Mouse (Mus musculus): ENCODE measurements around the gene Gm27027. TPM values are rescaled to one million over a fixed set of nuclear protein-coding genes. Genes with fewer than 3 reads are reported as not detected.

The Gm27027 gene
- polyA plus RNA-seq (2012; rRNA removed), result not detected in 2 replicates

GRCm38 (mm10) chr2:93996254-93996653 lies at the start of gene Gm27027:
Gene Gm27027 (minus strand): TSS chr2:93996354.

GRCm38 (mm10) chr2:94010335-94011291 lies 14.5 kb upstream of the Gm27027 start, which contains the start of gene Alkbh3:
Gene Alkbh3 (minus strand): TSS chr2:94010807.

GRCm38 (mm10) chr2:93956908-93957784 lies 39.0 kb downstream of the Gm27027 start, which contains the start of gene Gm13889:
Gene Gm13889 (minus strand): TSS chr2:93957201.

Other genes starting within 250 kb of the Gm27027 start
- 12.4 and 14.9 TPM in 2 replicates for gene Ext2, start 173.8 kb downstream of the Gm27027 start, polyA plus RNA-seq (2012; rRNA removed)
- 2.7 and 3.4 TPM in 2 replicates for gene Accs, start 146.4 kb downstream of the Gm27027 start, polyA plus RNA-seq (2012; rRNA removed)
- 0.04 and 0.06 TPM in 2 replicates for gene Accsl, start 127.2 kb downstream of the Gm27027 start, polyA plus RNA-seq (2012; rRNA removed)
- gene Gm13889, start 39.2 kb downstream of the Gm27027 start, polyA plus RNA-seq (2012; rRNA removed), result 6.6 and 6.7 TPM in 2 replicates
- gene Alkbh3, start 14.5 kb upstream of the Gm27027 start, polyA plus RNA-seq (2012; rRNA removed), result 23.7 and 25.7 TPM in 2 replicates
- gene Hsd17b12, start 161.6 kb upstream of the Gm27027 start, polyA plus RNA-seq (2012; rRNA removed), result 54.4 and 57.6 TPM in 2 replicates